Mouse (Mus musculus) spleen, embryonic (tissue): ENCODE measurements around the gene Dusp2.

Source experiments
- CTCF ChIA-PET: fragments of 350-600 bp; sonication (Branson Sonifier 250); formaldehyde crosslinking; loops from one replicate; lab custom pipeline; 2022; lab: Charles Lee

Dusp2 gene

GRCm38 (mm10) chr2:127335767-127336496 is at the start of gene Dusp2:
Gene Dusp2 (plus strand): TSS chr2:127336159.
- CTCF ChIA-PET, result interaction anchor here (1.0 to 1.1 kb wide), 2 partner anchors 21 to 27 kb away, joined by 4 to 5 read pairs; no protein-coding TSS in a partner anchor

DNA sequence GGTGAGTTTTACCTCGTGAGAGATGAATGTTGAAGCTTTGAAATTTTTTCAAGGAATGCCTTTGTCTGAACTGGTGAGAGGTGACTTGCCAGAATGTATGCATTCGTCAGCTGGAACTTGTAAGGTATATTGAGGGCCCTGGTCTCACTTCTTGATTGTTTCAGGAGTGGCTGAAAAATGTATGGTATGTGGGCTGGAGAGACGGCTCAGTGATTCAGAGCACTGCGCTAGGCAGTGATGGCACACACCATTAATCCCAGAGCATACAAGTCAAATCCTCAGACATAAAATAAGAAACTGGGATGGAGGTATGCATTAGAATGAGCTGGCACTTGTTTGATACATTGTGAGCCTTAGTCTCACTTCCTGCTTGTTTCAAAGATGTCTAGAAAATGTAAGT is 43.7 kb upstream of the Dusp2 start:
- CTCF ChIA-PET, result no interaction called here

DNA sequence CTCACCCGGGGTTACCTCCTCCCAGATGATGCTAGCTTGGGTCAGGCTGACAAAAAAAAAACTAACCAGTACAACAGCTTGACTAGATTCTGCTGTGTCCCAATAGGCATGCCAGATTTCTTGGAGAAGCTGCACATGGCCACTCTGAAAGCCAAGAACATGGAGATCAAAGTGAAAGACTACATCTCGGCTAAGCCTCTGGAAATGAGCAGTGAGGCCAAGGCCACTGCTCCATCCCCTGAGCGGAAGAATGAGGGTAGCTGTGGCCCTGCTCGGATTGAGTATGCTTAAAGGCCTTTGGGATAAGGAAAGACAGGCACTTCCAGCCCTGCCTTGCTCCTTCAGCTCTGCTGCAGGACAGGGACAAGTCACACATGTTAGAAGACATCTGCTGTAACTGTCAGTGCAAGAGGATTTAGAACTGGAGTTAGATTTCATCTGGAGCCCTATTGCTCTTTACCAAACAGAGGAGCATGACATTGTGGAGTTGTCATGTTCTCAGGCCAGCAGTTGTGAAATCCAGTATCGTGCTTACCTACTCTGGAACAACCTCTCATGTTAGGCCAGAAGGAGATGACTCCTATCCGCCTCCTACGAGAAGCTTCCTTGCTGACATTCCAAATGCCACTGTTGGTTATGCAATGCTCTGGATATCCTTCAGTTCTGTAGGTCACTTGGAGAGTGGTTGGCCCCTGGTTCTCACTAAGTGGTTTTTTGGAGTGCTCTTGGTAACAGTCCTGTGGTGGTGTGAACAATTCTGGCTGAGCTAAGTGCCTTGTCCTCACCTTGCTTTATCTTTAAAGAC is 38.8 kb upstream of the Dusp2 start:
- CTCF ChIA-PET, result no interaction called here

- CTCF ChIA-PET, result no interaction called here
Measured at GRCm38 (mm10) chr2:127298056-127298455, 37.9 kb upstream of the Dusp2 start.

DNA sequence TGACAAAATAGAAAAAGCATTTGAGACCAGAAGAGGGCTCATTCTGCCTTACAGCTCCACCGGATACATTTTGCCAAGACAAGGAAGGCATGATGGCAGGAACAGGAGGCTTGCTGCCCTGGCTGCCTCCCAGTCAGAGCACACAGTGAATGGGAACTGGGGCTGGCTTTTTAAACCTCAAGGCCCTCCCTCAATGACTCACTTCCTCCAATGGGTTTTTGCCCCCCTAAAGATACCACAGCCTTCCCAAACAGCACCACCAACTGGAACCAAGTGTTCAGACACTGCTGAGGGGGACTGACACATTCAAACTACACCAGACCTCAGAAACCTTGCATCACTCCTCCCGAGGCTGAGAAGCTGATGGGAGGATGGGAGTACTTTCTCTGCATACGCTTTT is 35.3 kb upstream of the Dusp2 start:
- CTCF ChIA-PET, result no interaction called here

GRCm38 (mm10) chr2:127301883-127302282 is 34.1 kb upstream of the Dusp2 start:
- CTCF ChIA-PET, result interaction anchor here (0.7 kb wide), 1 partner anchor 18 kb away, joined by 3 read pairs; no protein-coding TSS in a partner anchor

- CTCF ChIA-PET, result interaction anchor here (0.5 kb wide), 1 partner anchor 680 kb away, joined by 9 read pairs; no protein-coding TSS in a partner anchor
Measured at GRCm38 (mm10) chr2:127304192-127304591, 31.8 kb upstream of the Dusp2 start.

DNA sequence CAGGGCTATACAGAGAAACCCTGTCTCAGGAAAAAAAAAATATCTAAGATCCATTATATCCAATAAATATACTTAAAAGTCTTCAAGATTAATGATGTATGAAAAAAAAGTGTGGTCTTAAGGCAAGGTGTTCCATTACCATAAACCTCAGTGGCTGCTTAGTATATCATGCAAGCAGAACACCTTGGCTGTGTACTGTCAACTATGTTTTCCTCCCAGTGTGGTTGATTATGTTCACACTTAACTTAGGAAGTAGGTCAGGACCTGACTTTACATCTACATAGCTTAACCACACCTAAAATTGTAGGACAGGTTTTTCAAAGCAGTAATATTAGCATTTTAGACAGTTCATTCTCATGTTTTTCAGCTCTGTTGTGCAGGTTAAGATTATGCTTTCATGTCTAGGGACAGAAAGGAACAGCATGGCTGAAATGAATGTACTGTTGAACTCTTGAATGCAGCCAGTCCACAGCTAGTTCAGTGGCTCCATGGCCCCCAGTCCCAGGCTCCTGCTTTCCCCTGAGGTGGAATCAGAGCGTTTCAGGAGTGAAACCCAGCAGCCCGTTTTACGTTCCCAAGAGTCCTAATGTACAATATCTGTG is 31.2 kb upstream of the Dusp2 start:
- CTCF ChIA-PET, result interaction anchor here (0.5 kb wide), 1 partner anchor 681 kb away, joined by 9 read pairs; no protein-coding TSS in a partner anchor

DNA sequence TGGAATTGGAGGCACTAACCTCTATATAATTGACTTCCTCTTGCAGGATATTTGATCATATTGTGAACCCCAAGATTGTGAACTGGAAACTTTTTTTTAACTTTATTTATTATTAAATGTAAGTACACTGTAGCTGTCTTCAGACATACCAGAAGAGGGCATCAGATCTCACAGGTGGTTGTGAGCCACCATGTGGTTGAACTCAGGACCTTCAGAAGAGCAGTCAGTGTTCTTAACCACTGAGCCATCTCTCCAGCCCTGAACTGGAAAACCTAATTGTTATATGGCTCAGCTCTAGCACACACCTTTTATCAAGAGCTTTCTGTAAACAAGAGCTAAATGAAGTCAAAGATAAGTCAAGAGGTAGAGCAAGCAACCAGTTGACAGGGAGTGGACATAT is 29.8 kb upstream of the Dusp2 start:
- CTCF ChIA-PET, result interaction anchor here (0.7 to 1.4 kb wide), 2 partner anchors 27 to 40 kb away, joined by 4 to 13 read pairs; no protein-coding TSS in a partner anchor

GRCm38 (mm10) chr2:127307179-127307578 is 28.8 kb upstream of the Dusp2 start:
- CTCF ChIA-PET, result interaction anchor here (0.6 to 2.1 kb wide), 4 partner anchors 12 to 39 kb away, joined by 4 to 15 read pairs (median 4); no protein-coding TSS in a partner anchor

DNA sequence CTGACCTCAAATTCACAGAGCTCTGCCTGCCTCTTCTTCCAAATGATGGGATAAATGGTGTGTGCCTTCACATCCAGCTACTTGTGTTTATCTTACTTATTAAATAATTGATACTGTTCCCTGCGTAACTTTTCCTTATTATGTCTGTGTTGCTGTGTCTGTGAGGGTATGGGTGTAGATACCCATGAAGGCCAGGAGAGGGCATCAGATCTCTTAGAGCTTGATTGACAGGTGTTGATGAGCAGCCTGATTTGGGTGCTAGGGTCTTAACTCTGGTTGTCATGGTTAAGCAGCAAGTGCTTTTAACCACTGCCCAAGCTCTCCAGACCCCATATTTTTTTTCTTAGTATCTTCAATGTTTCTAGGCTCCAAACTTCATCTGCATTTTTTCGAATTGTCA is 27.3 kb upstream of the Dusp2 start:
- CTCF ChIA-PET, result interaction anchor here (0.7 to 2.1 kb wide), 3 partner anchors 28 to 57 kb away, joined by 3 to 15 read pairs (median 4); no protein-coding TSS in a partner anchor

GRCm38 (mm10) chr2:127310246-127310645 is 25.7 kb upstream of the Dusp2 start:
- CTCF ChIA-PET, result interaction anchor here (0.9 kb wide), 1 partner anchor 31 kb away, joined by 8 read pairs; no protein-coding TSS in a partner anchor

DNA sequence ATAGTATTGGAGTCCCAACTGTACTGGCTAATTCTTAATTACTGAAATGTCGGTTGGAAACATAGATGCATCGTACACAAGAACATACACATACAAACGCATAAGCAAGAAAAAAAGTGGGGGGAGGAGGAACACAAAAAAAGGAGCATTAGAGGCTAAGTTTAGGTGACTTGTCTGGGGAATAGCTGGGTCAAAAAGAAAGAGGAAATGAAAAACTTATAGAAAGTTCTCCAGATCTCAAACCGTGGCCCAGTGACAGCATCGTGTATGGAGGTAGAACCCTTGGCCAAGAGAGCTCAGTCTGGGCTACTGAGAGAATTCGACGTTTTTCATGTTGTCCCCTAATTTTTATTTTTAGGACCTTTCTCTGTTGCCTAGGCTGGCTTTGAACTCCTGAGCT is 25.3 kb upstream of the Dusp2 start:
- CTCF ChIA-PET, result interaction anchor here (0.5 to 0.9 kb wide), 2 partner anchors 30 to 132 kb away, joined by 8 to 10 read pairs; no protein-coding TSS in a partner anchor

DNA sequence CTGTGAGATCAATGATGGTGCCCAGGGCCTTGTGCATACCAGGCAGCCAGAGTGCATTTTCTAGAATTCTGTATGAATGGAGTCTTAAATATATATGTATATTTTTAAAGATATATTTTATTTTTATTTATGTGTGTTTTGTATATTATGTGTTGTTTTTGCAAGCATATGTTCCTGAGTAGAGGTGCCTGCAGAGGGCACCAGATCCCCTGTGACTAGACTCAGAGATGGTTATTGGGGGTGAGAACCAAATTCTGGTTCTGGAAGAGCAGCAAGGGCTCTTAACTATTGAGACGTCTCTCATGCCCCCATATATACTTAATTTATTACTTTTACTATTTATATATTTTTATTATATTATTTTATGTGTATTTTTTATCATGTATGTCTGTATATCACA is 24.8 kb upstream of the Dusp2 start:
- CTCF ChIA-PET, result interaction anchor here (0.5 to 1.1 kb wide), 5 partner anchors 24 to 132 kb away, joined by 3 to 10 read pairs (median 3); no protein-coding TSS in a partner anchor

DNA sequence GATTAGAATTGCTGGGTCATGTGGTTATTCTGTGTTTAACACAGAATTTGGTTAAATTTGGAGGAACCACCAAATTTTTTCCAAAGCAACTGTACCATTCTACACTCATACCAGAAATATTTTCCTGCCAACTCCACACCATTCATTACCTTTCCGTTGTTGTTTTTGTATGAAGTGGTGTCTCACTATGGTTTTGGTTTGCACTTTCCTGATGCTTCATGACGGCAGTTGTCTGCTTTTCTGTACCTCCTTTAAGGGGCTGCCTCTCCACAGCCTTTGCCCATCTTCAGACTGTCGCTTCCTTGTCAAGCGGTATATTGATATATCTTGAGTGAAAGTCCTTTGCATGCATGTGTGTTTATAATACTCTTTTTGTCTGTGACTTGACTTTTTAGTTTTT is 23.2 kb upstream of the Dusp2 start:
- CTCF ChIA-PET, result interaction anchor here (0.9 kb wide), 1 partner anchor 9 kb away, joined by 3 read pairs; no protein-coding TSS in a partner anchor

DNA sequence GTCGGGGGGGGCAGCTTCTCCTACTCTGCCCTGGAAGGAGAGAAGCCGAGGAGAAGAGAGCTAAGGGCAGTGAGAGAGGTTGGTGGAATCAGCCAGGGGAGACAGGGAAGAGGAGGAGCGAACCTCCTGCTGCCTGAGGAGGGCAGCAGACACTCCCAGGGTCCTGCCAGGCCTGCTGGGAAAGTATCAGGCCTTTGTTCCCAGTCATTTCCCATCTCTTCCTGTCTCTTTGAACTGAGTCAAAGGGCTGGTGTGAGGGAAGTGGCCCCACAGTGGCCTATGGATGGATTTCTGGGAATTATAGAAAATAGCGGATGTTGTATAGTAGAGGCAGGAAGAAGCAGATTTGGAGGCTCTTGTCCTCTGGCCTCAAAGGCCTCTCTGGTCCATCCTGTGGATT is 22.1 kb upstream of the Dusp2 start:
- CTCF ChIA-PET, result interaction anchor here (0.8 to 1.0 kb wide), 3 partner anchors 21 to 25 kb away, joined by 3 to 4 read pairs (median 3); no protein-coding TSS in a partner anchor

DNA sequence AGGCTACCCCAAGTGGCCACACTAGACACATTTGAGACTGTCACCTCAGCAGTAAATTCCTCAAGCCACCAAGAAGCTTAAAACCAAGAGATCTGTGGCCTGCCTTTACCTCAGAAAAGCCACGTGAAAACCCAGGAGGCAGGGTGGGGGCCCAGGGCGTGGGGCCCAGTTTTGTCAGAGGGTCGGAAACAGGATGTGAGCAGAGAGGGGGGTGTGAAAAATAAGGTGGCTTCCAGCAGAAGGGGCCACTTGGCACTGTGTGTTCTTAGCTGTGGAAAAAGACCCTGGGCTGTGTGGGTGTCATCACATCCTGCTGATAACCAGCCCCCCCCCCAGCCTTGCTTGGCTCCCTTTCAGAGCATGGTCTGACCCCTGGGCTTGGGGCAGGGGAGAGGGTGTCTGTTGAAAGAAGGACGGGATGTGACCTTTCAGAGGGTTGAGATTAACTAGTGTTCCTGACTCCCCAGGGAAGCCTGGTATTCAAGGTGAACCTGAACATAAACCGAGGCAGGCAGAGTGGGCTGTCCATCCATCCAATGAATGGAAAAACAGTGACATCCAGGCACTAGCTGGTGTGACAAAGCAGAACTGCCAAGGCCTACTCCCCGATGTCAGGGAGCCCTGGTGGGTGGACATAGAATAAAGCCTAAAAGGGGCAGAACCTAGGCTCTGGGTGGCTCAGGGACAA is 21.3 kb upstream of the Dusp2 start:
- CTCF ChIA-PET, result interaction anchor here (0.6 to 1.0 kb wide), 5 partner anchors 20 to 1698 kb away, joined by 3 to 5 read pairs (median 3); partner anchors contain the start of gene Dusp2

- CTCF ChIA-PET, result interaction anchor here (0.6 to 1.0 kb wide), 2 partner anchors 22 to 1698 kb away, joined by 3 read pairs; no protein-coding TSS in a partner anchor
Measured at GRCm38 (mm10) chr2:127315155-127315470, 20.8 kb upstream of the Dusp2 start.

GRCm38 (mm10) chr2:127316431-127316830 is 19.5 kb upstream of the Dusp2 start:
- CTCF ChIA-PET, result no interaction called here

DNA sequence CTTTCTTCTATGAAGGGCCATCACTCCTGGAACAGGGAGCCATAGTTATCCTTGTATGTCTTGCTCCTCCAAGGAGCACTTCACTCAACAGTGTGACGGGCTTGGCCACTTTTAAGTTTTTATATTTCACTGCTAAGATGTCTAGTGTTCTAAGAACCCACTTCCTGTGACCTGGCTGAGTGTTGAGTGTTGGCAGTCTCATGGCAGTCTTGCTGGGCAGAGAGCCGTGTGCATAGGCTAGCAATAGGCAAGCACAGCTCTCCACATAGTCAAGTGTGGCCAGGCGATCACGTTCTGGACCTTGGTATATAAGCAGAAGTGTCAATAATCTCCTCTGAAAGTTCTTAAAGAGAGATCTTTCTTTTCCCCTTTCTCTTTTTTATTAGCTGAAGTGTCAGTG is 17.8 kb upstream of the Dusp2 start:
- CTCF ChIA-PET, result no interaction called here

- CTCF ChIA-PET, result no interaction called here
Measured at GRCm38 (mm10) chr2:127319071-127319470, 16.9 kb upstream of the Dusp2 start.
